Comparison of ENCODE assay signal across 24 mouse cellular contexts in the genomic region with DNA sequence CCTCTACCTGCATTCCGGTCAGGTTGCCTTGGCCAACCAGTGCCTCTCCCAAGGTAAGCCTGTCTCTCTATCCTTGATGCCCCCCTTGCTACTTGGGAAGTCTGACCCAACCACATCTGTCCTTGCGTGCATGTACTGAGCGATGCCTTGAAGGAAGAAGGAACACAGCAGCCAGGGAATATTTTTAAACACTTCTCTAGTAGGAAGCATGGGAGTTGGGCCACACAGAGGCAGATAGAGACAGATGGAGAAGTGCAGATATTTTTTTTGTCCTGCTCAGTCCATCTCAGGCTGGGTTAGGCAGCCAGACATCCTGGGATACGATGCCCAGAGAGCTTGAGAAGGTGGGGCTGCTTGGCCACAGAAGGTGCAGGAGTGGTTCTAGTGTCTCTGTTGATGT. TPM values are rescaled to one million over a fixed set of nuclear protein-coding genes. Genes with fewer than 3 reads are reported as not detected.
A peak's percentile ranks its signal among the peaks of the same experiment; 100 is the strongest.
DNase-seq lines count a peak whose midpoint lies in the region; ATAC-seq and TF ChIP-seq lines count a peak whose summit lies in the region.
"Had no signal": no experiment of that assay in that cellular context is flagged by ENCODE, and none has a peak within 500 bp of the region (broad histone marks: within the 10 kb centered on the region; RNA-seq: fewer than 3 reads in every experiment).

No protein-coding gene starts in this region.

- peak; percentile 77 for DNase-seq in midbrain, embryonic 11.5 days (ENCODE audit: low spot score, missing footprints)
- no peak for DNase-seq in midbrain, embryonic 14.5 days
- DNase-seq in liver = no peak
- DNase-seq: adrenal gland, adult 2 months; adrenal gland, postnatal 10 days; adrenal gland, postnatal 25 days; cerebellum, adult 11 months; cerebellum, adult 18-20 months; cerebellum, adult 8-10 months; cerebellum, adult 9-11 months; cerebellum, postnatal 14 days; cerebellum, postnatal 36 days; embryo, embryonic 11 days had no signal

- no peak overlapping the region for H3K4me2 ChIP-seq in hindbrain, embryonic 13.5 days
- no peak overlapping the region for H3K4me2 ChIP-seq in hindbrain, embryonic 16.5 days (ENCODE audit: low read length)
- no peak overlapping the region for H3K4me2 ChIP-seq in midbrain, embryonic 11.5 days
- no peak overlapping the region for H3K4me2 ChIP-seq in midbrain, embryonic 14.5 days (ENCODE audit: low read length)
- H3K4me2 ChIP-seq: embryonic facial prominence, embryonic 13.5 days; embryonic facial prominence, embryonic 15.5 days; forebrain, embryonic 12.5 days had no signal

- peaks cover 83% of the 10 kb centered on the region for H3K36me3 ChIP-seq in hindbrain, embryonic 13.5 days
- H3K36me3 ChIP-seq in hindbrain, embryonic 16.5 days (ENCODE audit: control insufficient read depth, insufficient read depth, low read length) = peaks cover 31% of the 10 kb centered on the region
- peaks cover 78% of the 10 kb centered on the region for H3K36me3 ChIP-seq in megakaryocyte, embryonic 14.5 days (replicated peaks; ENCODE audit: low read length)
- no peaks in the 10 kb centered on the region; the same call in 1 of the 2 replicates for H3K36me3 ChIP-seq in midbrain, embryonic 11.5 days (ENCODE audit: control insufficient read depth, insufficient read depth, low read length)
- peaks cover 69% of the 10 kb centered on the region for H3K36me3 ChIP-seq in midbrain, embryonic 14.5 days (ENCODE audit: control insufficient read depth, insufficient read depth, low read length)

- H3K9ac ChIP-seq in hindbrain, embryonic 13.5 days = no peak overlapping the region
- H3K9ac ChIP-seq in hindbrain, embryonic 16.5 days (ENCODE audit: low read depth, low read length) = no peak overlapping the region
- no peak overlapping the region for H3K9ac ChIP-seq in midbrain, embryonic 11.5 days (ENCODE audit: low read length)
- H3K9ac ChIP-seq in midbrain, embryonic 14.5 days (replicated peaks; ENCODE audit: low read length) = no peak overlapping the region
- H3K9ac ChIP-seq: embryonic facial prominence, embryonic 13.5 days; embryonic facial prominence, embryonic 15.5 days; forebrain, embryonic 12.5 days had no signal

- no peak for ATAC-seq in hindbrain, embryonic 13.5 days (ENCODE audit: low FRiP score)
- no peak for ATAC-seq in hindbrain, embryonic 16.5 days
- no peak for ATAC-seq in megakaryocyte, adult 5-6 weeks (ENCODE audit: poor library complexity, severe bottlenecking)
- ATAC-seq in midbrain, embryonic 11.5 days (ENCODE audit: low FRiP score) = no peak
- no peak for ATAC-seq in midbrain, embryonic 14.5 days (ENCODE audit: low FRiP score, low TSS enrichment)
- ATAC-seq: forebrain, embryonic 14.5 days had no signal

- no peaks in the 10 kb centered on the region for H3K27me3 ChIP-seq in hindbrain, embryonic 13.5 days
- no peaks in the 10 kb centered on the region for H3K27me3 ChIP-seq in hindbrain, embryonic 16.5 days (replicated peaks; ENCODE audit: control insufficient read depth, insufficient read depth, low read length)
- no peaks in the 10 kb centered on the region for H3K27me3 ChIP-seq in megakaryocyte, embryonic 14.5 days (replicated peaks)
- H3K27me3 ChIP-seq in midbrain, embryonic 11.5 days (ENCODE audit: control insufficient read depth, insufficient read depth, low read length) = no peaks in the 10 kb centered on the region
- H3K27me3 ChIP-seq in midbrain, embryonic 14.5 days (ENCODE audit: control insufficient read depth, insufficient read depth, low read length) = no peaks in the 10 kb centered on the region
- H3K27me3 ChIP-seq: embryonic facial prominence, embryonic 13.5 days; embryonic facial prominence, embryonic 15.5 days; forebrain, embryonic 12.5 days had no signal

- no peak for TF ChIP-seq POLR2A in olfactory bulb, adult 2 months (IDR thresholded peaks at IDR 0.05; ENCODE audit: insufficient read depth, low read depth, low read length)

- H3K4me3 ChIP-seq in hindbrain, embryonic 13.5 days = no peak overlapping the region
- no peak overlapping the region for H3K4me3 ChIP-seq in hindbrain, embryonic 16.5 days (ENCODE audit: low read length)
- H3K4me3 ChIP-seq in megakaryocyte, embryonic 14.5 days (replicated peaks) = peak overlapping the region; percentile 17
- no peak overlapping the region for H3K4me3 ChIP-seq in midbrain, embryonic 11.5 days (ENCODE audit: low read depth, low read length)
- H3K4me3 ChIP-seq in midbrain, embryonic 14.5 days (replicated peaks; ENCODE audit: low read depth, low read length) = no peak overlapping the region
- H3K4me3 ChIP-seq in olfactory bulb, adult 2 months (ENCODE audit: insufficient read depth, low read depth, low read length) = no peak overlapping the region
- H3K4me3 ChIP-seq: embryonic facial prominence, embryonic 13.5 days; embryonic facial prominence, embryonic 15.5 days; erythroblast, embryonic 14.5 days; forebrain, embryonic 10.5 days; forebrain, embryonic 12.5 days had no signal

- 96% methylated on average over 4 of the region's 4 CpGs for WGBS in hindbrain, embryonic 13.5 days
- 94% methylated on average over 4 of the region's 4 CpGs for WGBS in hindbrain, embryonic 16.5 days
- WGBS in midbrain, embryonic 11.5 days = 97% methylated on average over 4 of the region's 4 CpGs
- WGBS in midbrain, embryonic 14.5 days = 96% methylated on average over 4 of the region's 4 CpGs
- 81% methylated on average over 4 of the region's 4 CpGs for WGBS in olfactory bulb, adult 2 months

- TF ChIP-seq CTCF in olfactory bulb, adult 2 months (IDR thresholded peaks at IDR 0.05; ENCODE audit: insufficient read depth, low read depth, low read length) = no peak

- H3K4me1 ChIP-seq in hindbrain, embryonic 13.5 days (replicated peaks) = no peaks in the 10 kb centered on the region
- H3K4me1 ChIP-seq in hindbrain, embryonic 16.5 days (ENCODE audit: control insufficient read depth, insufficient read depth, low read depth, low read length) = no peaks in the 10 kb centered on the region
- peaks cover 65% of the 10 kb centered on the region for H3K4me1 ChIP-seq in megakaryocyte, embryonic 14.5 days
- H3K4me1 ChIP-seq in midbrain, embryonic 11.5 days (ENCODE audit: control insufficient read depth, insufficient read depth, low read length) = no peaks in the 10 kb centered on the region
- no peaks in the 10 kb centered on the region for H3K4me1 ChIP-seq in midbrain, embryonic 14.5 days (ENCODE audit: control insufficient read depth, insufficient read depth, low read length)
- peaks cover 12% of the 10 kb centered on the region for H3K4me1 ChIP-seq in olfactory bulb, adult 2 months (ENCODE audit: control insufficient read depth, insufficient read depth, low read length)
- H3K4me1 ChIP-seq: embryonic facial prominence, embryonic 13.5 days; embryonic facial prominence, embryonic 15.5 days; forebrain, embryonic 12.5 days had no signal

- no peaks in the 10 kb centered on the region for H3K9me3 ChIP-seq in hindbrain, embryonic 13.5 days
- H3K9me3 ChIP-seq in hindbrain, embryonic 16.5 days (ENCODE audit: control insufficient read depth, low read length) = no peaks in the 10 kb centered on the region
- H3K9me3 ChIP-seq in megakaryocyte, embryonic 14.5 days = no peaks in the 10 kb centered on the region
- no peaks in the 10 kb centered on the region for H3K9me3 ChIP-seq in midbrain, embryonic 11.5 days (ENCODE audit: control insufficient read depth, low read length)
- no peaks in the 10 kb centered on the region for H3K9me3 ChIP-seq in midbrain, embryonic 14.5 days (ENCODE audit: control insufficient read depth, low read length)
- H3K9me3 ChIP-seq: embryonic facial prominence, embryonic 13.5 days; embryonic facial prominence, embryonic 15.5 days; forebrain, embryonic 10.5 days; forebrain, embryonic 12.5 days had no signal

- 0 out of 2 replicates have a peak overlapping the region, but pooled peaks have one; percentile 20 for H3K27ac ChIP-seq in hindbrain, embryonic 13.5 days
- no peak overlapping the region for H3K27ac ChIP-seq in hindbrain, embryonic 16.5 days (ENCODE audit: low read depth, low read length)
- no peak overlapping the region for H3K27ac ChIP-seq in midbrain, embryonic 11.5 days (ENCODE audit: low read depth, low read length)
- H3K27ac ChIP-seq in midbrain, embryonic 14.5 days (replicated peaks; ENCODE audit: low read depth, low read length) = no peak overlapping the region
- H3K27ac ChIP-seq in olfactory bulb, adult 2 months (ENCODE audit: insufficient read depth, low read depth, low read length) = 0 out of 2 replicates have a peak overlapping the region, but pooled peaks have one; percentile 2
- H3K27ac ChIP-seq: embryonic facial prominence, embryonic 13.5 days; embryonic facial prominence, embryonic 15.5 days; forebrain, embryonic 10.5 days; forebrain, embryonic 12.5 days had no signal

RNA-seq across cellular contexts. Expression of a gene that starts 42.0 kb away (rescaled TPM):
- polyA plus RNA-seq in hindbrain, embryonic 13.5 days (2015; fragmentation: Nextera tagmentation; extraction: Ambion mirVana) = 3.7 and 4.4 TPM in 2 replicates
- 3.8 and 4.5 TPM in 2 replicates for polyA plus RNA-seq in hindbrain, embryonic 16.5 days (2015; fragmentation: Nextera tagmentation; extraction: Ambion mirVana)
- polyA plus RNA-seq in megakaryocyte, embryonic 14.5 days (2012; ENCODE audit: insufficient read depth, low replicate concordance) = 0.08 TPM in 1 of 2 replicates, not detected in the other
- total RNA-seq in megakaryocyte, adult 5-6 weeks (2015) = 0.48 TPM in 1 of 2 replicates, not detected in the other
- total RNA-seq in megakaryocyte, adult 5-6 weeks (2017) = 0.40 TPM in 1 of 2 replicates, not detected in the other
- 3.1 and 3.2 TPM in 2 replicates for polyA plus RNA-seq in midbrain, embryonic 11.5 days (2014; fragmentation: Nextera tagmentation; extraction: Ambion mirVana)
- polyA plus RNA-seq in midbrain, embryonic 14.5 days (2014; fragmentation: Nextera tagmentation; extraction: Ambion mirVana) = 3.8 and 3.9 TPM in 2 replicates
- not detected in 2 replicates for polyA plus RNA-seq in olfactory bulb, adult 2 months (2012; ENCODE audit: insufficient read depth, insufficient read length, low replicate concordance, missing spikeins)

RNA-seq across cellular contexts. Expression of a gene that starts 42.5 kb away (rescaled TPM):
- polyA plus RNA-seq in hindbrain, embryonic 13.5 days (2015; fragmentation: Nextera tagmentation; extraction: Ambion mirVana) = 102 TPM in 2 replicates
- 53.2 and 59.1 TPM in 2 replicates for polyA plus RNA-seq in hindbrain, embryonic 16.5 days (2015; fragmentation: Nextera tagmentation; extraction: Ambion mirVana)
- 0.97 and 13.4 TPM in 2 replicates for polyA plus RNA-seq in megakaryocyte, embryonic 14.5 days (2012; ENCODE audit: insufficient read depth, low replicate concordance)
- 12.1 and 13.2 TPM in 2 replicates for total RNA-seq in megakaryocyte, adult 5-6 weeks (2015)
- total RNA-seq in megakaryocyte, adult 5-6 weeks (2017) = 20.2 and 40.0 TPM in 2 replicates
- polyA plus RNA-seq in midbrain, embryonic 11.5 days (2014; fragmentation: Nextera tagmentation; extraction: Ambion mirVana) = 109 and 118 TPM in 2 replicates
- polyA plus RNA-seq in midbrain, embryonic 14.5 days (2014; fragmentation: Nextera tagmentation; extraction: Ambion mirVana) = 64.9 and 69.5 TPM in 2 replicates
- not detected in 2 replicates for polyA plus RNA-seq in olfactory bulb, adult 2 months (2012; ENCODE audit: insufficient read depth, insufficient read length, low replicate concordance, missing spikeins)

Comparison
In these comparisons a context has a peak if more than half of its experiments do, and no peak if none do; other contexts are left out.
1. H3K27ac ChIP-seq: peak in hindbrain, embryonic 13.5 days (single experiment) and olfactory bulb, adult 2 months (single experiment); none in hindbrain, embryonic 16.5 days (single experiment), midbrain, embryonic 11.5 days (single experiment) and midbrain, embryonic 14.5 days (single experiment).